Mouse (Mus musculus): ENCODE data around the gene Dcpp1. TPM values are rescaled to one million over a fixed set of nuclear protein-coding genes. Genes with fewer than 3 reads are reported as not detected.
"Not testable (repeated sequence)": the region's sequence is repeated elsewhere in the genome, so short reads cannot be mapped to it uniquely, and the experiment has no call there.

Gene Dcpp1
- polyA plus RNA-seq (2017; shearing (Covaris generic)): not detected

- ATAC-seq: not testable (repeated sequence)
Measured at GRCm38 (mm10) chr17:23880576-23880975, at the start of gene Dcpp1, which contains the start of gene Dcpp2. Gene Dcpp1 (plus strand): TSS chr17:23880876. Gene Dcpp2 (plus strand): TSS chr17:23880880.

GRCm38 (mm10) chr17:23831201-23831600 is 49.5 kb upstream of the Dcpp1 start:
- no peak for ATAC-seq

GRCm38 (mm10) chr17:23836006-23836575 is 44.6 kb upstream of the Dcpp1 start, which contains the start of gene Prss33:
Gene Prss33 (minus strand): TSS chr17:23836056.
- no peak for ATAC-seq

- ATAC-seq: peak; percentile 69
Measured at GRCm38 (mm10) chr17:23841145-23841544, 39.5 kb upstream of the Dcpp1 start.

- no peak for ATAC-seq
Measured at GRCm38 (mm10) chr17:23843141-23843811, 37.4 kb upstream of the Dcpp1 start.

- ATAC-seq: peak; percentile 82
Measured at GRCm38 (mm10) chr17:23843812-23844273, 36.8 kb upstream of the Dcpp1 start, which contains the start of the genes Prss32 and Prss41. Gene Prss32 (plus strand): TSS chr17:23843855. Gene Prss41 (minus strand): TSS chr17:23844172.

- ATAC-seq: no peak
Measured at GRCm38 (mm10) chr17:23850028-23850427, 30.6 kb upstream of the Dcpp1 start.

- ATAC-seq: no peak
Measured at GRCm38 (mm10) chr17:23850853-23851749, 29.6 kb upstream of the Dcpp1 start.

GRCm38 (mm10) chr17:23853292-23853691 is 27.4 kb upstream of the Dcpp1 start:
- ATAC-seq: peak; percentile 49

GRCm38 (mm10) chr17:23854229-23854765 is 26.4 kb upstream of the Dcpp1 start:
- ATAC-seq: no peak

- ATAC-seq: no peak
Measured at GRCm38 (mm10) chr17:23857193-23857592, 23.5 kb upstream of the Dcpp1 start.

GRCm38 (mm10) chr17:23857913-23858312 is 22.8 kb upstream of the Dcpp1 start:
- ATAC-seq: no peak

GRCm38 (mm10) chr17:23862926-23863325 is 17.8 kb upstream of the Dcpp1 start:
- no peak for ATAC-seq

GRCm38 (mm10) chr17:23867756-23868155 is 12.9 kb upstream of the Dcpp1 start, which contains the start of gene Prss21:
Gene Prss21 (plus strand): TSS chr17:23868056.
- no peak for ATAC-seq

- no peak for ATAC-seq
Measured at GRCm38 (mm10) chr17:23868513-23868912, 12.2 kb upstream of the Dcpp1 start.

- no peak for ATAC-seq
Measured at GRCm38 (mm10) chr17:23873884-23874856, 6.5 kb upstream of the Dcpp1 start.

- no peak for ATAC-seq
Measured at GRCm38 (mm10) chr17:23876741-23877140, 3.9 kb upstream of the Dcpp1 start.

- no peak for ATAC-seq
Measured at GRCm38 (mm10) chr17:23877166-23877565, 3.5 kb upstream of the Dcpp1 start.

GRCm38 (mm10) chr17:23917158-23917557 is 36.5 kb downstream of the Dcpp1 start, which contains the start of gene Dcpp3:
Gene Dcpp3 (plus strand): TSS chr17:23917458.
- ATAC-seq: not testable (repeated sequence)

GRCm38 (mm10) chr17:23924531-23925007 is 43.9 kb downstream of the Dcpp1 start:
- ATAC-seq: peak; percentile 98

- ATAC-seq: peak; percentile 27
Measured at GRCm38 (mm10) chr17:23925090-23925493, 44.4 kb downstream of the Dcpp1 start.

Measured in CD4-positive, CD25-positive, alpha-beta regulatory T cell, adult 4 months (primary cell).